Mouse (Mus musculus) erythroblast, adult 5-6 weeks (primary cell): ENCODE data around the gene Neu4. TPM values are rescaled to one million over a fixed set of nuclear protein-coding genes. Genes with fewer than 3 reads are reported as not detected.
A peak's percentile ranks its signal among the peaks of the same experiment; 100 is the strongest.
"Not testable (repeated sequence)": the region's sequence is repeated elsewhere in the genome, so short reads cannot be mapped to it uniquely, and the experiment has no call there.

Experiments used
- ATAC-seq: replicated peaks from 2 replicates; pipeline ENCODE4 v1.8.0; 2016; ENCODE audit warnings: moderate number of reproducible peaks, mild to moderate bottlenecking, moderate TSS enrichment, inconsistent platforms; ENCODE audit not compliant: poor library complexity, low FRiP score, severe bottlenecking
- total RNA-seq, 2 experiments: library from RNA; stranded (forward) in 1 of 2; stranded (reverse) in 1 of 2; fragments of 150-400 nt in 1 of 2; fragments of 200-764, 138-1000 nt in 1 of 2; gene quantifications; 2 replicates each; pipeline versions ENCODE4 v1.2.3 to v1.2.4; 2015 to 2017; ENCODE audit warnings: low replicate concordance in 2 of 2

The Neu4 gene
- total RNA-seq (2015; ENCODE audit: low replicate concordance) (not detected in 2 replicates), total RNA-seq (2017; ENCODE audit: low replicate concordance) (not detected in 2 replicates)

- ATAC-seq = no peak
These were observed at the start of gene Neu4 for GRCm38 (mm10) chr1:94020151-94020550. Gene Neu4, plus strand, starts transcription at chr1:94020451.

- ATAC-seq = not testable (repeated sequence)
These were observed 49.5 kb upstream of the Neu4 start for GRCm38 (mm10) chr1:93970797-93971196.

- not testable (repeated sequence) for ATAC-seq
These were observed 44.5 kb upstream of the Neu4 start for GRCm38 (mm10) chr1:93975764-93976163.

GRCm38 (mm10) chr1:93978287-93978686 is 42.0 kb upstream of the Neu4 start:
- peak; percentile 83 for ATAC-seq

GRCm38 (mm10) chr1:93980932-93981331 is 39.3 kb upstream of the Neu4 start:
- not testable (repeated sequence) for ATAC-seq

- ATAC-seq = no peak
These were observed 34.1 kb upstream of the Neu4 start for GRCm38 (mm10) chr1:93986167-93986566.

GRCm38 (mm10) chr1:93988786-93989185 is 31.5 kb upstream of the Neu4 start:
- no peak for ATAC-seq

GRCm38 (mm10) chr1:93990209-93990608 is 30.0 kb upstream of the Neu4 start, which contains the start of gene Gal3st2c:
Gene Gal3st2c, plus strand, starts transcription at chr1:93990509.
- ATAC-seq = not testable (repeated sequence)

- ATAC-seq = not testable (repeated sequence)
These were observed 29.2 kb upstream of the Neu4 start for GRCm38 (mm10) chr1:93991068-93991467.

- not testable (repeated sequence) for ATAC-seq
These were observed 28.8 kb upstream of the Neu4 start for GRCm38 (mm10) chr1:93991491-93991890.

- ATAC-seq = no peak
These were observed 19.2 kb upstream of the Neu4 start for GRCm38 (mm10) chr1:94001023-94001422.

- not testable (repeated sequence) for ATAC-seq
These were observed 14.2 kb upstream of the Neu4 start for GRCm38 (mm10) chr1:94005954-94006506.

- ATAC-seq = not testable (repeated sequence)
These were observed 11.4 kb upstream of the Neu4 start for GRCm38 (mm10) chr1:94008826-94009225.

GRCm38 (mm10) chr1:94011643-94012042 is 8.6 kb upstream of the Neu4 start:
- no peak for ATAC-seq

- no peak for ATAC-seq
These were observed 7.4 kb downstream of the Neu4 start for GRCm38 (mm10) chr1:94027506-94028108.

GRCm38 (mm10) chr1:94028741-94029140 is 8.5 kb downstream of the Neu4 start:
- ATAC-seq = no peak

- ATAC-seq = no peak
These were observed 12.9 kb downstream of the Neu4 start for GRCm38 (mm10) chr1:94033075-94033602.

GRCm38 (mm10) chr1:94034984-94035743 is 14.9 kb downstream of the Neu4 start:
- ATAC-seq = peak; percentile 42

- no peak for ATAC-seq
These were observed 20.1 kb downstream of the Neu4 start for GRCm38 (mm10) chr1:94040391-94040790.

- no peak for ATAC-seq
These were observed 25.3 kb downstream of the Neu4 start for GRCm38 (mm10) chr1:94045559-94045958.

GRCm38 (mm10) chr1:94046544-94046943 is 26.3 kb downstream of the Neu4 start:
- ATAC-seq = no peak
